In genomic region chr17:88316213-88316967, GRCm38 (mm10) we compare ENCODE assay signal across 10 mouse cellular contexts.
DNase-seq lines count a peak whose midpoint lies in the region; ATAC-seq lines count a peak whose summit lies in the region.
"Had no signal": no experiment of that assay in that cellular context is flagged by ENCODE, and none has a peak within 500 bp of the region (broad histone marks: within the 10 kb centered on the region; RNA-seq: fewer than 3 reads in every experiment).

No protein-coding gene starts in this region.

- ATAC-seq in hindbrain, embryonic 15.5 days (ENCODE audit: low FRiP score, low read depth): peak; percentile 92
- peak; percentile 5; the same call in 1 of the 2 replicates for ATAC-seq in stomach, embryonic 16.5 days (ENCODE audit: insufficient read depth, low FRiP score)

- peak overlapping the region; percentile 59 for H3K27ac ChIP-seq in hindbrain, embryonic 15.5 days (replicated peaks)
- H3K27ac ChIP-seq in stomach, embryonic 16.5 days (ENCODE audit: low read length): no peak overlapping the region
- H3K27ac ChIP-seq: heart, embryonic 10.5 days had no signal

- no peaks in the 10 kb centered on the region for H3K27me3 ChIP-seq in hindbrain, embryonic 15.5 days
- no peaks in the 10 kb centered on the region for H3K27me3 ChIP-seq in stomach, embryonic 16.5 days (ENCODE audit: control insufficient read depth, insufficient read depth, low read length)

- no peak overlapping the region for H3K4me2 ChIP-seq in hindbrain, embryonic 15.5 days
- no peak overlapping the region for H3K4me2 ChIP-seq in stomach, embryonic 16.5 days (ENCODE audit: low read depth, low read length)

- H3K36me3 ChIP-seq in hindbrain, embryonic 15.5 days: no peaks in the 10 kb centered on the region
- no peaks in the 10 kb centered on the region for H3K36me3 ChIP-seq in stomach, embryonic 16.5 days (ENCODE audit: control insufficient read depth, insufficient read depth, low read length)
- H3K36me3 ChIP-seq: G1E; heart, embryonic 10.5 days had no signal

- H3K9ac ChIP-seq in hindbrain, embryonic 15.5 days: no peak overlapping the region
- no peak overlapping the region for H3K9ac ChIP-seq in stomach, embryonic 16.5 days (ENCODE audit: low read length)

- H3K4me1 ChIP-seq in hindbrain, embryonic 15.5 days (replicated peaks): no peaks in the 10 kb centered on the region
- H3K4me1 ChIP-seq in stomach, embryonic 16.5 days (ENCODE audit: control insufficient read depth, insufficient read depth, low read length): no peaks in the 10 kb centered on the region

- H3K9me3 ChIP-seq in hindbrain, embryonic 15.5 days: no peaks in the 10 kb centered on the region
- H3K9me3 ChIP-seq in stomach, embryonic 16.5 days (replicated peaks; ENCODE audit: control insufficient read depth, low read length): no peaks in the 10 kb centered on the region
- H3K9me3 ChIP-seq: heart, embryonic 10.5 days had no signal

- H3K4me3 ChIP-seq in hindbrain, embryonic 15.5 days: no peak overlapping the region
- H3K4me3 ChIP-seq in stomach, embryonic 16.5 days (replicated peaks; ENCODE audit: low read length): no peak overlapping the region
- H3K4me3 ChIP-seq: heart, embryonic 10.5 days had no signal

- DNase-seq in layer of hippocampus, adult 18-20 months (ENCODE audit: low spot score in 2 of 2): peak; percentile 7 to 31
- no peak for DNase-seq in layer of hippocampus, postnatal 36 days
- peak; percentile 30 for DNase-seq in brain, adult 2 months (ENCODE audit: low read depth, low spot score)
- DNase-seq in ovary, adult 18-20 months (ENCODE audit: low spot score): no peak
- DNase-seq in testis, postnatal 10 days (ENCODE audit: low spot score): no peak
- DNase-seq in embryo, embryonic 9.5 days (ENCODE audit: extremely low spot score): no peak

- 43% methylated on average over 15 of the region's 15 CpGs for WGBS in hindbrain, embryonic 15.5 days
- WGBS in stomach, embryonic 16.5 days: 68% methylated on average over 15 of the region's 15 CpGs

Comparison
In these comparisons a context has a peak if more than half of its experiments do, and no peak if none do; other contexts are left out.
1. DNase-seq: peak in layer of hippocampus, adult 18-20 months (2 of 2) and brain, adult 2 months (single experiment); none in layer of hippocampus, postnatal 36 days (0 of 2), ovary, adult 18-20 months (single experiment), testis, postnatal 10 days (single experiment) and embryo, embryonic 9.5 days (single experiment).